Mouse (Mus musculus) testis, postnatal 10 days (tissue): ENCODE results near the gene Tsc22d2.
"Not testable (repeated sequence)": the region's sequence is repeated elsewhere in the genome, so short reads cannot be mapped to it uniquely, and the experiment has no call there.

ENCODE experiments used
- DNase-seq: peaks from one replicate; pipeline ENCODE4 v3.0.0; 2021; ENCODE audit warnings: low spot score

Gene Tsc22d2

DNA sequence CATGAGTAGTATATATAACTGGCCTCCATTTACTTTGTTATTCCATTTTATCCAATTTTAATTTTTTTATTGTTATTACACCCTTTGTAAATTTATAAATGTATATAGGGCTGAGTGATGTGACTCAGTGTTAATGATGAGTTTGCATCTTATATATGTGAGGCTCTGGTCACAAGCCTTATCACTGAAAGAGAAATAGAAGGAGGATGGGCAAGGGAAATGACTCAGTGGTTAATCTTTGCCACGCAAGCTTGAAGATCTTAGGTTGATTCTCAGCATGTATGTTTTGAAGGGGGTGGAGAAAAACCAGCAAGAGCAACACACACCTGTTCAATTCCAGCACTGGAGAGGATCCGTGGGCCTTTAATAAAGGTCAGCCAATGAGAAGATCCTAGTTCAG is 19.9 kb downstream of the Tsc22d2 start:
- no peak for DNase-seq

DNA sequence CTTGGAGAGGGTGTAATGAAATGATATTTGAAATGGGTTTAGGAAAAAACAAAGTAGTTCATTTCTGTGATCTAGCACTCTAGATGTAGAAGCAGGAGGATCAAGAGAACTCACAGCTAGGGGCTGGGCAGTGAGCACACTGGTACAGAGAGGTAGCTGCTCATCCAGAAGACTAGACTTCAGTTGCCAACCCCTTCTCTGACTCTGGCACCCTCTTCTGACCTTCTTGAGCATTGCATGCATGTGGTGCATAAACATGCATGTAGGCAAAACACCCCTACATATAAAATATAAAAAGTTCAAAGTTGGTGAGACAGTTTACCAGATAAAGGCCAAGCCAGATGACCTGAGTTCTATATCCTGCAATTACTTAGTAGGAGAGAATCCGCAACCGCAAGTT is 33.7 kb downstream of the Tsc22d2 start:
- peak; percentile 41 for DNase-seq

- DNase-seq, result no peak
These were observed 35.0 kb downstream of the Tsc22d2 start for GRCm38 (mm10) chr3:58449487-58449886.

GRCm38 (mm10) chr3:58454414-58455205 is 40.1 kb downstream of the Tsc22d2 start:
- DNase-seq, result no peak

DNA sequence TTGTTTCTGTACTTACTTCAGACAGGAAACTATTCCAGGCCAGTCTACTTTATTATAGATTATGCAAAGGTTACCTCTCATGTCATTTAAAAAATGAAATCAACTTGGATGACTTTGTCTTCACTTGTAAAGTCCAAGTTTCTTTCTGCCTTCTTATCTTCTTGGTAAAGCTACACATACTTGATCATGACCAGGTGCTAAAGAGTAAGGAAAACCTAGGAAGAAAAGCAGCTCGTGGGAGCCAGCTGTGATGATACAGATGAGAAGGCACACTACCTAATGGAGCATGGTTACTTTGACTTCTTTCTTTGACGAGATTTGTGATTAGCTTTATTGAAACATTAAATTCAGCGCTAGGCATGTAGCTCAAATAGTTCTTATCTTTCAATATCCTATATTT is 40.7 kb downstream of the Tsc22d2 start:
- no peak for DNase-seq

GRCm38 (mm10) chr3:58469655-58470437 is 55.3 kb downstream of the Tsc22d2 start:
- no peak for DNase-seq

DNA sequence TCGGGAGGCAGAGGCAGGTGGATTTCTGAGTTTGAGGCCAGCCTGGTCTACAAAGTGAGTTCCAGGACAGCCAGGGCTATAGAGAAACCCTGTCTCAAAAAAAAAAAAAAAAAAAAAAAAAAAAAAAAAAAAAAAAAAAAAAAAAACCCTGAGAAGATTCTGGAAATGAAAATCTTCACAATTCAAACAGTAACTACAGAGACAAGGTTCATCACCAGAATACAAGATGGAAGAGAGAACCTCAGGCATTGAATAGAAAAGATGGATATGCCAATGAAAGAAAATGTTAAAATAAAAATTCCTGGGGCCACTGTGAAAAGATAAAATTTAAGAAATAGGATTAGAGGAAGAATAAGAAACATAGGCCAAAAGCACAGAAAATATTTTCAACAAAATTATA is 60.8 kb downstream of the Tsc22d2 start:
- DNase-seq, result not testable (repeated sequence)

- DNase-seq, result no peak
These were observed 64.4 kb downstream of the Tsc22d2 start for GRCm38 (mm10) chr3:58478755-58479455.

GRCm38 (mm10) chr3:58485883-58486282 is 71.4 kb downstream of the Tsc22d2 start:
- DNase-seq, result no peak

GRCm38 (mm10) chr3:58487121-58487520 is 72.6 kb downstream of the Tsc22d2 start:
- DNase-seq, result no peak

DNA sequence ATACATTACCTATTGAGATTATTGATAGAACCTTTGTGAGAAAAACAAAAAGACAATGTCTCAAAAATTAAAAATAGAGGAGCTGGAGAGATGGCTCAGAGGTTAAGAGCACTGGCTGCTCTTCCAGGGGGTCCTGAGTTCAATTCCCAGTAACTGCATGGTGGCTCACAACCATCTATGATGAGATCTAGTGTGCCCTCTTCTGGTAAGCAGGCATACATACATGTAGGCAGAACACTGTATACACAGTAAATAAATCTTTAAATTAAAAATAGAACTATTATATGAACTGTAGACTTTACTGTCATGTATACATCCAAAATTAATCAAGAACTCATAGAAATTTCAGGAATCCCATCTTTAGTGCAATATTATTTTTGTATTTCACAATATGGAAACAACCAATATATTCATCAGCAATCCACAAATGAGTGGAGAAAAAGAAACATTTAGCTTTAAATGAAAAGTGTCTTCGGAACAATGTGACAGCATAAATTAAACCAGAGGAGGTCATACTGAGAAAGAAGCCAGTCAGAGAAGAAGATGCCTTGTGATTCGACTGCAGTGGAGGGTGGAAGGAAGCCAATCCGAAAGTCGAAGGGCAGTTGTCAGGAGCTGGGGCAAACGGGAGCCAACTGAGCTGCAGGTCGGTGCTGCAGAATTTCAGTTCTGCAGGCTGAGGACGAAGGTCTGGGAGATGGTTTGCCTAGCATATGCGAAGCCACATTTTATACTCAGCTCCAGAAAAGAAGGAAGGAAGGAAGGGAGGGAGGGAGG is 73.7 kb downstream of the Tsc22d2 start:
- DNase-seq, result no peak

DNA sequence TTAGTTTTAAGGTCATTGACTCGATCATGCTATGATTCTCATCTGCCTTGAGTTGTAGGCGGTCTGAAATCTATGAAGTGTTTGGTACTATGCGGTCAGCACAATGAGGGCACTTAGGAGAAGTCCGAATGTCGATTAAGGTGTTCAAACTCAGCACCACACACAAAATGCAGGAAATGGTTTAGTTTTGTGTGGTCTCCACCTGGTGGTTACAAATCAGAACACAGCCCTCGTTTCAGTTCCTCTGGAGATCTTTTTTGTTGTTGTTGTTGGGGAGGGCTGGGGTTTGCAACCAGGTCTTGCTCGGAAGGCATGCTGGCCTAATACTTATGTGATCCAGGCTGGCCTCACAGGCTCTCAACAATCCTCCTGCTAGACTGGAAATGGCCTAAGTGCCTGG is 76.3 kb downstream of the Tsc22d2 start:
- DNase-seq, result peak; percentile 53

GRCm38 (mm10) chr3:58493621-58494020 is 79.1 kb downstream of the Tsc22d2 start:
- no peak for DNase-seq

DNA sequence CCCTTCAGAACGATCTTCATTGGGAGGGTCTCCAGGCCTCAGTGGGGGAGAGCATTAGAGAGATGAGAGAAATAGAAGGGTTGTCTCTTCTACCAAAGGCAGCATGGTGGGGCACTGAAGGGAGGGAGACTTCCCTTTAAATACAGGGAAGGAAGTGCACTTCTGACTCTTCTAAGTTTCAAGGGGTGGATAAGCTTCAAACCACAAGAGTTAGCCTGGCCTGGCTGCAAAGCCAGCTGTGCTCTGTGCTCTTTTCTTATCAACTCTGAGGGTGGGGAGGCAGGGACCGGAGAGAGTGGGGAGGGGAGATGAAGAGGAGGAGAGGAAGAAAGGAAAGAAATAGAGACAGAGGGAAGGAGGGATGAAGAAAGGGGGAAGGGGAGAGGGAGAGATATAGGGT is 87.4 kb downstream of the Tsc22d2 start:
- no peak for DNase-seq

- no peak for DNase-seq
These were observed 89.3 kb downstream of the Tsc22d2 start for GRCm38 (mm10) chr3:58503720-58504333.

GRCm38 (mm10) chr3:58504676-58505075 is 90.2 kb downstream of the Tsc22d2 start:
- DNase-seq, result no peak

- DNase-seq, result no peak
These were observed 93.7 kb downstream of the Tsc22d2 start for GRCm38 (mm10) chr3:58508020-58508750.

- peak; percentile 43 for DNase-seq
These were observed 97.1 kb downstream of the Tsc22d2 start for GRCm38 (mm10) chr3:58511581-58511980.

DNA sequence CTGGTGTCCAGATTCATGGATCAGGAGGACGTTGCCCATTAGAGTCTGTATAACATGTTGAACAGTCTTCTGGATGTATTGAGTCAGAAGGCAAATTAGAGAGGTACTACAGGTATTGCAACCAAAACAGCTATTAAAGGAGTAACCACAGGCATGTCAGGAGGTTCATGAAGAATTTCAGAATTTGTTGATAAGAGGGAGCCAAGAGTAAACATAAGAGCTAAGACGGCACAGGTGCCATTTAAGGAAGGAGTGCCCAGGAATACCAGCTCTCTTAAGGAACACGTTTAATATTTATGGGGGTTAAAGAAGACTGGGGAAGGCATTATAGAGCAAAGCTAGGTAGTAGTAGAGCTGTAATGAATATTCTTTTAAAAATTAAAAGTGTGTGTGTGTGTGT is 98.2 kb downstream of the Tsc22d2 start:
- no peak for DNase-seq

DNA sequence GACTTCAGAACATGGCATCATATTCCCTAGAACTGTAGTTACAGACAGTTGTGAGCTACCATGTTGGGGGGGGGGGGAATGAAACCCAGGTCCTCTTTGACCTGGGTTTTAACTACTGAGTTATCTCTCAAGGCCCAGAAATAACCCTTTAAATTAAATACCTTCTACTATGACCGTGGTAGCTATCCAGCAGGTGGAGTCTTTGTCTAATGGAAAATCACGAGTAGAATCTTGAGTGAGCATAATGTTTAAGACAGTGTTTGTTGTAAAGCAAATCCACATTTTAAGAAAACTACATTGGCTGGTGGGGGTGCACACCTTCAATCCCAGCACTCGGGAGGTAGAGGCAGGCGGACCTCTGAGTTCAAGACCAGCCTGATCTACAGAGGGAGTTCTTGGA is 99.0 kb downstream of the Tsc22d2 start:
- no peak for DNase-seq
